Comparison of ENCODE assay signal across 17 mouse cellular contexts in the genomic region with DNA sequence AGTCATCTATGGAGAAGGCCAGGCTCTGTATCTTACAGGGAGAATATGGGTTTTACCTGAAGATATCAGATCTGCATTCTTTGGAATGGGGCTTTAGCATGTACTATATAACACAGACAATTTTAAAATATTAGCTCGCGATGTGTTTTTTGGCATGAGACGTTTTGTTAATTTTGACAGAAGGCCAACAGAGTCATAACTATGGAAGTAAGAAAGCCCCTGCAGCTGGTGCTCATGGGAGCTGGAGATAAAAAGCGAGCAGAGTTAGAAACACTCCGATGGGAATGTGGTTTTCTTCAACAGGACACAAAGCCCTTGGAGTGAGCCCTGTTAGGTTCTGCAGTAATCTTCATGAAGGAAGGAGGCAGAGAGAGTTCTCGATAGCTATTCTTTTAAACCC.
A peak's percentile ranks its signal among the peaks of the same experiment; 100 is the strongest.
DNase-seq lines count a peak whose midpoint lies in the region; ATAC-seq lines count a peak whose summit lies in the region.
"Had no signal": no experiment of that assay in that cellular context is flagged by ENCODE, and none has a peak within 500 bp of the region (broad histone marks: within the 10 kb centered on the region; RNA-seq: fewer than 3 reads in every experiment).

No protein-coding gene starts in this region.

- no peak for ATAC-seq in heart, embryonic 13.5 days (ENCODE audit: extremely low read depth, insufficient number of reproducible peaks, low FRiP score, low TSS enrichment)
- ATAC-seq in kidney, embryonic 15.5 days (replicated peaks; ENCODE audit: low FRiP score) = no peak
- ATAC-seq in embryonic facial prominence, embryonic 15.5 days (ENCODE audit: insufficient number of reproducible peaks, low FRiP score, low TSS enrichment, low read depth) = no peak
- ATAC-seq: inflammation-experienced regulatory T-cells, adult 6 months; liver, postnatal 0 days; Patski had no signal

- peak overlapping the region; percentile 44; the same call in 1 of the 2 replicates for H3K27ac ChIP-seq in heart, embryonic 13.5 days (replicated peaks)
- peak overlapping the region; percentile 48; the same call in 1 of the 2 replicates for H3K27ac ChIP-seq in kidney, embryonic 15.5 days
- peak overlapping the region; percentile 48; the same call in 1 of the 2 replicates for H3K27ac ChIP-seq in embryonic facial prominence, embryonic 15.5 days (replicated peaks)
- H3K27ac ChIP-seq: forebrain, embryonic 12.5 days; hindbrain, embryonic 14.5 days; midbrain, embryonic 12.5 days; neural tube, embryonic 12.5 days had no signal

- H3K4me2 ChIP-seq in heart, embryonic 13.5 days = peak overlapping the region; percentile 21
- no peak overlapping the region for H3K4me2 ChIP-seq in kidney, embryonic 15.5 days
- no peak overlapping the region for H3K4me2 ChIP-seq in embryonic facial prominence, embryonic 15.5 days (replicated peaks)
- H3K4me2 ChIP-seq: liver, embryonic 11.5 days; midbrain, embryonic 12.5 days; neural tube, embryonic 12.5 days had no signal

- DNase-seq in heart, postnatal 14 days = no peak
- DNase-seq in kidney, postnatal 14 days = no peak
- DNase-seq in retina, postnatal 1 day = peak; percentile 19
- no peak for DNase-seq in retina, embryonic 14.5 days (ENCODE audit: low spot score)
- DNase-seq in layer of hippocampus, postnatal 25 days (ENCODE audit: extremely low spot score in 1 of 2, low spot score in 1 of 2) = no peak

- no peaks in the 10 kb centered on the region for H3K36me3 ChIP-seq in heart, embryonic 13.5 days
- no peaks in the 10 kb centered on the region for H3K36me3 ChIP-seq in kidney, embryonic 15.5 days
- H3K36me3 ChIP-seq in embryonic facial prominence, embryonic 15.5 days = no peaks in the 10 kb centered on the region
- H3K36me3 ChIP-seq: forebrain, embryonic 12.5 days; midbrain, embryonic 12.5 days; neural tube, embryonic 12.5 days had no signal

- no peak overlapping the region for H3K9ac ChIP-seq in heart, embryonic 13.5 days
- no peak overlapping the region for H3K9ac ChIP-seq in kidney, embryonic 15.5 days
- H3K9ac ChIP-seq in embryonic facial prominence, embryonic 15.5 days = no peak overlapping the region
- H3K9ac ChIP-seq: forebrain, embryonic 12.5 days; hindbrain, embryonic 14.5 days; liver, postnatal 0 days; midbrain, embryonic 12.5 days; neural tube, embryonic 12.5 days had no signal

- no peaks in the 10 kb centered on the region for H3K9me3 ChIP-seq in heart, embryonic 13.5 days
- H3K9me3 ChIP-seq in kidney, embryonic 15.5 days (replicated peaks) = no peaks in the 10 kb centered on the region
- no peaks in the 10 kb centered on the region for H3K9me3 ChIP-seq in embryonic facial prominence, embryonic 15.5 days (replicated peaks)
- H3K9me3 ChIP-seq: forebrain, embryonic 12.5 days; midbrain, embryonic 12.5 days; neural tube, embryonic 12.5 days had no signal

- peaks cover 21% of the 10 kb centered on the region for H3K4me1 ChIP-seq in heart, embryonic 13.5 days
- H3K4me1 ChIP-seq in kidney, embryonic 15.5 days = peaks cover 16% of the 10 kb centered on the region
- H3K4me1 ChIP-seq in embryonic facial prominence, embryonic 15.5 days = 0 out of 2 replicates have a peak, but pooled peaks cover 4% of the 10 kb centered on the region
- H3K4me1 ChIP-seq: neural tube, embryonic 12.5 days had no signal

- 42% methylated on average over 6 of the region's 6 CpGs for WGBS in heart, embryonic 13.5 days
- WGBS in kidney, embryonic 15.5 days = 64% methylated on average over 6 of the region's 6 CpGs
- 60% methylated on average over 6 of the region's 6 CpGs for WGBS in embryonic facial prominence, embryonic 15.5 days

- no peak overlapping the region for H3K4me3 ChIP-seq in heart, embryonic 13.5 days
- no peak overlapping the region for H3K4me3 ChIP-seq in kidney, embryonic 15.5 days (replicated peaks)
- H3K4me3 ChIP-seq in embryonic facial prominence, embryonic 15.5 days (replicated peaks) = no peak overlapping the region
- H3K4me3 ChIP-seq: erythroblast, embryonic 14.5 days; forebrain, embryonic 12.5 days; midbrain, embryonic 12.5 days; neural tube, embryonic 12.5 days had no signal

- intact Hi-C loops in heart, postnatal 14 days (cut with DNase I) = loop anchor here (5.0 kb wide), 1 partner anchor 208 kb away; no protein-coding TSS in a partner anchor

- H3K27me3 ChIP-seq in heart, embryonic 13.5 days (replicated peaks) = no peaks in the 10 kb centered on the region
- no peaks in the 10 kb centered on the region for H3K27me3 ChIP-seq in kidney, embryonic 15.5 days
- H3K27me3 ChIP-seq in embryonic facial prominence, embryonic 15.5 days = no peaks in the 10 kb centered on the region
- H3K27me3 ChIP-seq: forebrain, embryonic 12.5 days; midbrain, embryonic 12.5 days; neural tube, embryonic 12.5 days; Patski had no signal
